Mouse (Mus musculus) midbrain, postnatal 0 days (tissue): ENCODE data around the gene Podn. TPM values are rescaled to one million over a fixed set of nuclear protein-coding genes. Genes with fewer than 3 reads are reported as not detected.

Experiments used
- ATAC-seq: fragments of 200-750 bp; cut with Nextera tagmentation; 2 replicates; pipeline ENCODE4 v1.8.0; 2017; ENCODE audit warnings: moderate number of reproducible peaks, mild to moderate bottlenecking, moderate TSS enrichment, moderate library complexity; ENCODE audit not compliant: low FRiP score
- DNase-seq: peaks from one replicate; pipeline ENCODE4 v3.0.0-alpha.2; 2015; ENCODE audit warnings: low spot score
- H3K27ac ChIP-seq: fragments of 300-500 bp; sonication (generic); 2 replicates; pipeline ENCODE4 v1.5.1; 2014; ENCODE audit warnings: low read depth, mild to moderate bottlenecking, low read length, mixed read lengths
- H3K27me3 ChIP-seq: fragments of 300-500 bp; sonication (generic); 2 replicates; pipeline ENCODE4 v1.6.1; 2014; ENCODE audit warnings: low read length, control low read depth, mixed read lengths; ENCODE audit not compliant: insufficient read depth
- H3K36me3 ChIP-seq: fragments of 300-500 bp; sonication (generic); 2 replicates; pipeline ENCODE4 v1.6.1; 2014; ENCODE audit warnings: low read length, control low read depth, mixed read lengths; ENCODE audit not compliant: insufficient read depth
- H3K4me1 ChIP-seq: fragments of 300-500 bp; sonication (generic); 2 replicates; pipeline ENCODE4 v1.6.1; 2014; ENCODE audit warnings: mild to moderate bottlenecking, control low read depth, antibody characterized with exemption, low read length, mixed read lengths; ENCODE audit not compliant: insufficient read depth
- H3K4me2 ChIP-seq: fragments of 300-500 bp; sonication (generic); 2 replicates; pipeline ENCODE4 v1.6.1; 2014; ENCODE audit warnings: low read depth, mild to moderate bottlenecking, low read length, mixed read lengths; ENCODE audit not compliant: poor library complexity, severe bottlenecking
- H3K4me3 ChIP-seq: fragments of 300-500 bp; sonication (generic); 2 replicates; pipeline ENCODE4 v1.5.1; 2014; ENCODE audit warnings: low read depth, mild to moderate bottlenecking, low read length, moderate library complexity
- H3K9ac ChIP-seq: fragments of 300-500 bp; sonication (generic); replicated peaks from 2 replicates; pipeline ENCODE4 v1.6.1; 2014; ENCODE audit warnings: mild to moderate bottlenecking, low read length, moderate library complexity, mixed read lengths; ENCODE audit not compliant: poor library complexity, severe bottlenecking
- H3K9me3 ChIP-seq: fragments of 300-500 bp; sonication (generic); 2 replicates; pipeline ENCODE4 v1.6.1; 2016; ENCODE audit warnings: low read length, control low read depth
- CTCF ChIP-seq: IDR thresholded peaks from 2 replicates; pipeline ENCODE4 v1.5.1; 2016; ENCODE audit warnings: antibody characterized with exemption, mild to moderate bottlenecking
- WGBS: fragments of 180-500 bp; shearing (Covaris S2); extraction: QIAGEN DNeasy Blood & Tissue Kit; methylation state at CpG from one replicate; pipeline ENCODE4 v1.1.7; 2014; 5-methylcytosine and 5-hydroxymethylcytosine counted together
- polyA plus RNA-seq: library from polyadenylated mRNA; unstranded; fragments of >200 nt; fragmentation: Nextera tagmentation; extraction: Ambion mirVana; gene quantifications from 2 replicates; pipeline ENCODE4 v1.2.1, GENCODE M21; 2015
- total RNA-seq: library from RNA; depleted of rRNA; stranded (reverse); fragments of >200 nt; gene quantifications from 2 replicates; pipeline ENCODE4 v1.2.3, GENCODE M21; 2014

The Podn gene
- total and polyA plus RNA-seq, 2 experiments from 2014 or later: 1.5 to 5.7 TPM

DNA sequence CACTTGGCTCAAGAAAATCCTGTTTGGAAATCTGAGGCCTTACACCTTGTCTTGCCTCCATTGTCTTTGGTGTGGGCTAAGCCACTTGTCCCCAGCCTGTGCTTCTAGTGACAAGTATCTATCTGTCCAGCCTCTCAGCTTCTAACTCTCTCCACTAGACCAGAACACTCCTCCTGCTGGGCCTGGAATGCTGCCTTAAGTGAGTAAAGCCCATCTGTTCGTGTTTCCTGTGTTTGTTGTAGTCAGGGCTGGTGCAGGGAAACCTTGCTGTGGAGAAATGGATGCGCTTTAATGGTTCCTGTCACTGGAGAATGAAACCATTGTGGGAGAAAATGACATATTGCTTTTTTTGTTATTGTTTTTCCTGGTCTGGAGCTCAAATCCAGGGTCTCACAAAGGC lies 116.7 kb downstream of the Podn start:
- Histone ChIP-seq H3K27me3 (no peaks in the 10 kb centered on the region), H3K36me3 (no peaks in the 10 kb centered on the region), H3K4me2 (no peak overlapping the region), H3K27ac (no peak overlapping the region), H3K9me3 (no peaks in the 10 kb centered on the region), H3K4me1 (no peaks in the 10 kb centered on the region), H3K9ac (no peak overlapping the region), H3K4me3 (no peak overlapping the region)
- no peak for ATAC-seq
- DNase-seq: peak; percentile 71
- 26% methylated on average over 2 of the region's 2 CpGs for WGBS
- no peak for TF ChIP-seq CTCF

DNA sequence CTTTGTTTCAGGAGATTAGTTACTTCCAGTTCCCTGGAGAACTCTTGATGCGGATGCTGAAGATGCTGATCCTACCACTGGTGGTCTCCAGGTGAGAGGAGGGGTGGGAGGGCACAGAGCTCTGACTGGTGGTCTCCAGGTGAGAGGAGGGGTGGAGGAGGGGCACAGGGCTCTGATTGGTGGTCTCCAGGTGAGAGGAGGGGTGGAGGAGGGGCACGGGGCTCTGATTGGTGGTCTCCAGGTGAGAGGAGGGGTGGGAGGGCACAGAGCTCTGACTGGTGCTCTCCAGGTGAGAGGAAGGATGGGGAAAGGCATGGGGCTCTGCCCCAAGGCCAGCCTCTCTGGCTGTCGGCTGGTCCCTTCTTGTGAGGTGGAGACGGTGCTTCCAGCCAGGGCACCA lies 118.7 kb downstream of the Podn start:
- H3K9me3 ChIP-seq: no peaks in the 10 kb centered on the region
- no peak overlapping the region for H3K4me3 ChIP-seq
- no peaks in the 10 kb centered on the region for H3K27me3 ChIP-seq
- no peak overlapping the region for H3K9ac ChIP-seq
- no peaks in the 10 kb centered on the region for H3K36me3 ChIP-seq
- 65% methylated on average over 4 of the region's 4 CpGs for WGBS
- no peaks in the 10 kb centered on the region for H3K4me1 ChIP-seq
- no peak overlapping the region for H3K4me2 ChIP-seq
- ATAC-seq (no peak), DNase-seq (no peak)
- H3K27ac ChIP-seq: no peak overlapping the region
- no peak for TF ChIP-seq CTCF

DNA sequence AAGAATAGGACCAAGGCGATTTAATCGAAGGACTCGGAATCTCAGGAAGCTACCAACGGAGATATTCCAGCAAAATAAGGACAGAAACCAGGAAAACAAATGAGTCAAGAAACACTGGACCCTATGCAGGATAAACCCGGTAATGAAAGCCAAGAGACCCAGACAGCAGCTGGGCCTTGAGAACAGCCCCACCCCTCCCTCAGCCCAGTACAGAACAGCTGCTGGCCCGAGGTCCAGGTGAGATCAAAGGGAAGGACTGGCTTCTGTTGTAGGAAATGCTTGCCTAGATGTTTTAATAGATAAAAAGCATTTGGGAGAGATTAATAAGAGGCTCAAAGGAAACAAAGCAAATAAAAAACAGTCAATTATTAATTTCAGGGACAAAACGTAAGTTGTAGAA lies 121.2 kb downstream of the Podn start:
- ATAC-seq: no peak
- no peak overlapping the region for H3K27ac ChIP-seq
- no peak overlapping the region for H3K4me3 ChIP-seq
- WGBS: 67% methylated on average over 7 of the region's 7 CpGs
- no peak for DNase-seq
- H3K36me3 ChIP-seq: no peaks in the 10 kb centered on the region
- no peaks in the 10 kb centered on the region for H3K27me3 ChIP-seq
- TF ChIP-seq CTCF: no peak
- H3K9ac ChIP-seq: no peak overlapping the region
- H3K4me2 ChIP-seq: no peak overlapping the region
- H3K4me1 ChIP-seq: no peaks in the 10 kb centered on the region
- no peaks in the 10 kb centered on the region for H3K9me3 ChIP-seq

DNA sequence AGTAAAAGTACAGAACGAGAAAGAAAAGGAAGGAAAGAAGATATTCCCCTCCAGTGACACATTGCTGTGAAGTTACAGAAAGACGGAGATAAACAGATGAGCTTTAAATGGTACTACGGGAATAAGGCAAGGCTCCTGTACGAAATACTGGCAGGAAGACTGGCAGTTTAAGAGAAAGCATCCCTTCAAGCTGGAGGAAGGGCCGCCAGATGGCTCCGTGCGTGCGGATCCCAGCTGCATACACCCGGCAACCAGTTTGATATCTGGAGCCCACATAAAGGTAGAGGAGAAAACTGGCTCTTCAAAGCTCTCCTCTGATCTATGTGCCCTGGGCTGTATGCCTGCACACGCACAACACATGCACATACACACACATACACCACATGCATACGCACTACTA lies 121.7 kb downstream of the Podn start:
- Histone ChIP-seq H3K27ac (no peak overlapping the region), H3K36me3 (no peaks in the 10 kb centered on the region), H3K9me3 (no peaks in the 10 kb centered on the region), H3K9ac (no peak overlapping the region), H3K27me3 (no peaks in the 10 kb centered on the region), H3K4me2 (no peak overlapping the region), H3K4me1 (no peaks in the 10 kb centered on the region), H3K4me3 (no peak overlapping the region)
- WGBS: 57% methylated on average over 11 of the region's 11 CpGs
- no peak for TF ChIP-seq CTCF
- no peak for ATAC-seq
- DNase-seq: peak; percentile 63

DNA sequence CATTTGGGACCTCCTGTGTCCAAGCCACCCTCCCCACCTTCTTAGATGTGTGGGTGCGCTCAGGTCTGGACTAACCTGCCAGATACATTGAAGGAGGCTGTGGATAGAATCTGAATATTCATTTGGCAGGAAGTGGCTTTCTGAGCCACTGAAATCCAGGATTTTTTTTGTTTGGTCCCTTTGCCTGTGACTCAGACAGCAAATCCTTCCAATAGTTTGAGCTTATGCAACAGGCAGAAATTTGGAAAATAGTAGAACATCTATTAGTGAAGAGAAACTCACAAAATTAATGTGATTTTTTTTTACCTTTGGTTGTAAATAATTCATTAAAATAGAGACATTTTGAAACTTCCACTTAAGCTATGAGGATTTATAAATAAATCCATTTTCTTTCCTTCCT lies 125.1 kb downstream of the Podn start:
- TF ChIP-seq CTCF: no peak
- H3K9me3 ChIP-seq: no peaks in the 10 kb centered on the region
- DNase-seq (no peak), ATAC-seq (no peak)
- H3K4me2 ChIP-seq: no peak overlapping the region
- no peaks in the 10 kb centered on the region for H3K4me1 ChIP-seq
- no peak overlapping the region for H3K27ac ChIP-seq
- no peaks in the 10 kb centered on the region for H3K36me3 ChIP-seq
- WGBS: 87% methylated on average over 1 of the region's 1 CpGs
- H3K27me3 ChIP-seq: no peaks in the 10 kb centered on the region
- H3K4me3 ChIP-seq: no peak overlapping the region
- no peak overlapping the region for H3K9ac ChIP-seq

DNA sequence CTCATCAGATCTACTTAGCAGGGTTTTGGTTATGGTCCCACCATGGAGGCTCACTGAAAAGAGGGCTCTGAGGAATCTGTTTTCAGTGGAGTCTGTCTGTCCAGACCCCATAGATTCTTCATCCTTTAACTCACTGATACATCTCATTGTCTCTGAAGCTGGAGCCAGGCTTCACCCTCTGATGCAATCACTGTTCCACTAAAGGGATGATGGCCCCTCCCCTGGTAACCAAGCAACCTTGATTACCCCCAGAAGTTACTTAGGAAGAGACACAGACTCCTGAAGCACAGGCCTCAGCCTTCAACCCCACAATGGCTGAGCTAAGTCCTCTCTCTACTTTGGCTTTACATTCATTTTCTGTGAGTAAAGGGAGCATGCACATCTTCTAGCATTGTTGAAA lies 126.5 kb downstream of the Podn start:
- no peak overlapping the region for H3K27ac ChIP-seq
- no peaks in the 10 kb centered on the region for H3K27me3 ChIP-seq
- TF ChIP-seq CTCF: no peak
- H3K9me3 ChIP-seq: no peaks in the 10 kb centered on the region
- H3K4me3 ChIP-seq: no peak overlapping the region
- H3K4me2 ChIP-seq: no peak overlapping the region
- ATAC-seq (no peak), DNase-seq (no peak)
- H3K9ac ChIP-seq: no peak overlapping the region
- H3K36me3 ChIP-seq: no peaks in the 10 kb centered on the region
- no peaks in the 10 kb centered on the region for H3K4me1 ChIP-seq
